Mouse (Mus musculus): ENCODE measurements around the gene Tcl1b5.

DNA sequence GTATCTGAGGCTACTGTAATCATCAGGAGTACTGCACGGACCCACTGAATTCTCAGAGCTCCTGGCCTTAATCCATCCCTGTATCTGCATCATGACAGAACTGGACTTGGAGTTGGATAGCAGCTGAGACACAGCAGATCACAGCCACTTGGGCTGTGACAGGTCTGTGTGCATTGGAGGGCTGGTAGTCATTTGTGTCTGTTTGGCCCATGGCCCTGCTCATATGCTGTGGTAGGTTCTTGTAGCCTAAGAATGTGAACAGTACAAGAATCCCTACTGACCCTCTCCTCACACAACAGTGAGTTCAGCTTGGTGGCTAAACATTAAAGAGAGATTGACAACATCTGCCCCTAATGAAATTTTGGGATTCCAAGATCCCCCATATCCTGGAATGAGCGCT lies 2.8 kb upstream of the Tcl1b5 start:
- no peak for TF ChIP-seq CTCF (IDR thresholded peaks at IDR 0.05)
- no peak for TF ChIP-seq EP300 (IDR thresholded peaks at IDR 0.05)
